Comparison of ENCODE assay signal across 8 mouse cellular contexts in genomic region chr19:61226928-61227854, GRCm38 (mm10). TPM values are rescaled to one million over a fixed set of nuclear protein-coding genes. Genes with fewer than 3 reads are reported as not detected.
DNase-seq lines count a peak whose midpoint lies in the region; ATAC-seq lines count a peak whose summit lies in the region.

No protein-coding gene starts in this region.

- no peaks in the 10 kb centered on the region for H3K27me3 ChIP-seq in forebrain, embryonic 10.5 days (ENCODE audit: poor library complexity, severe bottlenecking)
- no peaks in the 10 kb centered on the region for H3K27me3 ChIP-seq in heart, embryonic 14.5 days (ENCODE audit: control insufficient read depth, insufficient read depth, low read length)
- no peaks in the 10 kb centered on the region; the same call in 1 of the 2 replicates for H3K27me3 ChIP-seq in liver, embryonic 12.5 days (replicated peaks)
- H3K27me3 ChIP-seq in stomach, embryonic 14.5 days (ENCODE audit: control insufficient read depth, insufficient read depth, low read length): no peaks in the 10 kb centered on the region

- WGBS in forebrain, embryonic 10.5 days: 5% methylated on average over 71 of the region's 71 CpGs
- WGBS in heart, embryonic 14.5 days: 2% methylated on average over 71 of the region's 71 CpGs
- 1% methylated on average over 71 of the region's 71 CpGs for WGBS in liver, embryonic 12.5 days (ENCODE audit: insufficient replicate concordance)
- 2% methylated on average over 71 of the region's 71 CpGs for WGBS in stomach, embryonic 14.5 days

- H3K4me2 ChIP-seq in heart, embryonic 14.5 days (ENCODE audit: low read length): peak overlapping the region; percentile 65
- H3K4me2 ChIP-seq in liver, embryonic 12.5 days: peak overlapping the region; percentile 82
- peak overlapping the region; percentile 51 for H3K4me2 ChIP-seq in stomach, embryonic 14.5 days (replicated peaks; ENCODE audit: low read depth, low read length)

- H3K4me3 ChIP-seq in forebrain, embryonic 10.5 days: peak overlapping the region; percentile 61
- H3K4me3 ChIP-seq in heart, embryonic 14.5 days (ENCODE audit: control insufficient read depth in 1 of 2, insufficient read depth in 1 of 2, low read depth in 1 of 2, low read length in 2 of 2): peak overlapping the region; percentile 63 to 76
- H3K4me3 ChIP-seq in liver, embryonic 12.5 days: peak overlapping the region; percentile 66
- H3K4me3 ChIP-seq in stomach, embryonic 14.5 days (ENCODE audit: low read depth, low read length): peak overlapping the region; percentile 56

- H3K9ac ChIP-seq in heart, embryonic 14.5 days (ENCODE audit: low read length): peak overlapping the region; percentile 66
- peak overlapping the region; percentile 57 for H3K9ac ChIP-seq in liver, embryonic 12.5 days
- peak overlapping the region; percentile 2; the same call in 1 of the 2 replicates for H3K9ac ChIP-seq in stomach, embryonic 14.5 days (replicated peaks; ENCODE audit: low read depth, low read length)

- H3K4me1 ChIP-seq in forebrain, embryonic 10.5 days: peaks cover 29% of the 10 kb centered on the region
- peaks cover 0 to 9% of the 10 kb centered on the region in 2 experiments; a peak in 1 of 4 replicates for H3K4me1 ChIP-seq in heart, embryonic 14.5 days (ENCODE audit: control insufficient read depth in 2 of 2, insufficient read depth in 2 of 2, low read length in 2 of 2)
- peaks cover 30% of the 10 kb centered on the region for H3K4me1 ChIP-seq in liver, embryonic 12.5 days
- no peaks in the 10 kb centered on the region for H3K4me1 ChIP-seq in stomach, embryonic 14.5 days (ENCODE audit: control insufficient read depth, insufficient read depth, low read length)

- H3K27ac ChIP-seq in forebrain, embryonic 10.5 days: peak overlapping the region; percentile 85
- peak overlapping the region; percentile 74 to 77 for H3K27ac ChIP-seq in heart, embryonic 14.5 days (replicated peaks in 1 of 2; ENCODE audit: control insufficient read depth in 1 of 2, insufficient read depth in 1 of 2, low read depth in 2 of 2, low read length in 2 of 2)
- peak overlapping the region; percentile 84 for H3K27ac ChIP-seq in liver, embryonic 12.5 days
- peak overlapping the region; percentile 93 for H3K27ac ChIP-seq in stomach, embryonic 14.5 days (ENCODE audit: low read length)

- H3K9me3 ChIP-seq in forebrain, embryonic 10.5 days: peaks cover 32% of the 10 kb centered on the region
- peaks cover 4% of the 10 kb centered on the region; the same call in 1 of the 2 replicates for H3K9me3 ChIP-seq in heart, embryonic 14.5 days (ENCODE audit: control insufficient read depth, low read length)
- peaks cover 3% of the 10 kb centered on the region for H3K9me3 ChIP-seq in liver, embryonic 12.5 days (replicated peaks)
- H3K9me3 ChIP-seq in stomach, embryonic 14.5 days (ENCODE audit: control insufficient read depth, low read depth, low read length): no peaks in the 10 kb centered on the region

- no peaks in the 10 kb centered on the region for H3K36me3 ChIP-seq in forebrain, embryonic 10.5 days (replicated peaks)
- H3K36me3 ChIP-seq in heart, embryonic 14.5 days (ENCODE audit: control insufficient read depth, insufficient read depth, low read length): no peaks in the 10 kb centered on the region
- no peaks in the 10 kb centered on the region for H3K36me3 ChIP-seq in liver, embryonic 12.5 days
- H3K36me3 ChIP-seq in stomach, embryonic 14.5 days (ENCODE audit: control insufficient read depth, insufficient read depth, low read length): no peaks in the 10 kb centered on the region

- peak; percentile 97 for DNase-seq in A20 (ENCODE audit: low read depth, low spot score)
- peak; percentile 38 for DNase-seq in c-Kit-negative CD71-positive TER-119-positive erythroid progenitor cells, embryonic 14.5 days (ENCODE audit: low read depth, low spot score)
- DNase-seq in forebrain, embryonic 10.5 days (ENCODE audit: extremely low spot score, low spot score): peak; percentile 90
- peak; percentile 93 for DNase-seq in kidney, postnatal 10 days
- DNase-seq in natural killer cell, adult 2 months (ENCODE audit: low spot score in 2 of 2): peak; percentile 98 to 99

- peak; percentile 88 for ATAC-seq in heart, embryonic 14.5 days (ENCODE audit: insufficient number of reproducible peaks, insufficient read depth, low FRiP score, low read depth)
- ATAC-seq in liver, embryonic 12.5 days: peak; percentile 84
- ATAC-seq in stomach, embryonic 14.5 days (ENCODE audit: insufficient number of reproducible peaks, insufficient read depth, low FRiP score, low read depth): peak; percentile 89

RNA-seq across cellular contexts. Expression of gene Csf2ra, which starts 1.0 kb away (rescaled TPM):
- polyA plus RNA-seq in forebrain, embryonic 10.5 days (2016; fragmentation: Nextera tagmentation; extraction: Ambion mirVana): 13.0 and 15.5 TPM in 2 replicates
- polyA plus RNA-seq in heart, embryonic 14.5 days (2014; fragmentation: Nextera tagmentation; extraction: Ambion mirVana): 26.2 and 32.0 TPM in 2 replicates
- 14.2 and 15.9 TPM in 2 replicates for polyA plus RNA-seq in liver, embryonic 12.5 days (2016; fragmentation: Nextera tagmentation; extraction: Ambion mirVana)
- 35.4 and 38.4 TPM in 2 replicates for polyA plus RNA-seq in stomach, embryonic 14.5 days (2014; fragmentation: Nextera tagmentation; extraction: Ambion mirVana)

RNA-seq across cellular contexts. Expression of gene Gm6020, which starts 43.5 kb away (rescaled TPM):
- polyA plus RNA-seq in forebrain, embryonic 10.5 days (2016; fragmentation: Nextera tagmentation; extraction: Ambion mirVana): not detected in 2 replicates
- not detected in 2 replicates for polyA plus RNA-seq in heart, embryonic 14.5 days (2014; fragmentation: Nextera tagmentation; extraction: Ambion mirVana)
- not detected in 2 replicates for polyA plus RNA-seq in liver, embryonic 12.5 days (2016; fragmentation: Nextera tagmentation; extraction: Ambion mirVana)
- not detected in 2 replicates for polyA plus RNA-seq in stomach, embryonic 14.5 days (2014; fragmentation: Nextera tagmentation; extraction: Ambion mirVana)

RNA-seq across cellular contexts. Expression of gene Gm7102, which starts 51.1 kb away (rescaled TPM):
- 0.11 and 0.19 TPM in 2 replicates for polyA plus RNA-seq in forebrain, embryonic 10.5 days (2016; fragmentation: Nextera tagmentation; extraction: Ambion mirVana)
- 0.23 TPM in 1 of 2 replicates, not detected in the other for polyA plus RNA-seq in heart, embryonic 14.5 days (2014; fragmentation: Nextera tagmentation; extraction: Ambion mirVana)
- polyA plus RNA-seq in liver, embryonic 12.5 days (2016; fragmentation: Nextera tagmentation; extraction: Ambion mirVana): 0.17 TPM in 1 of 2 replicates, not detected in the other
- 0.22 TPM in 1 of 2 replicates, not detected in the other for polyA plus RNA-seq in stomach, embryonic 14.5 days (2014; fragmentation: Nextera tagmentation; extraction: Ambion mirVana)

Comparison
In these comparisons a context has a peak if more than half of its experiments do, and no peak if none do; other contexts are left out.
1. Peak in every context shown above with its lines: DNase-seq, ATAC-seq, H3K4me3 ChIP-seq and H3K27ac ChIP-seq.
2. DNase-seq: peak in every context shown above with its lines; median percentile 98 in natural killer cell, adult 2 months; 97 in A20; 93 in kidney, postnatal 10 days; 90 in forebrain, embryonic 10.5 days; 38 in c-Kit-negative CD71-positive TER-119-positive erythroid progenitor cells, embryonic 14.5 days.
3. H3K9ac ChIP-seq: peak in every context shown above with its lines; median percentile 66 in heart, embryonic 14.5 days; 57 in liver, embryonic 12.5 days; 2 in stomach, embryonic 14.5 days.